Mouse (Mus musculus) cerebellum, adult 2 months (tissue): Measurements from ENCODE around the gene Fbxl18. TPM values are rescaled to one million over a fixed set of nuclear protein-coding genes. Genes with fewer than 3 reads are reported as not detected.

Source experiments
- DNase-seq, 2 experiments: peaks; one replicate each; pipeline ENCODE4 v3.0.0; 2021
- H3K27ac ChIP-seq: fragments of 200-500 bp; 2 replicates; pipeline ENCODE4 v1.5.1; 2012; ENCODE audit warnings: low read length, control low read depth, inconsistent platforms; ENCODE audit not compliant: insufficient read depth
- H3K27me3 ChIP-seq: fragments of 200-500 bp; 2 replicates; pipeline ENCODE4 v1.6.1; 2012; ENCODE audit warnings: inconsistent platforms, mild to moderate bottlenecking, low read length, moderate library complexity; ENCODE audit not compliant: control insufficient read depth, insufficient read depth
- H3K4me1 ChIP-seq: fragments of 200-500 bp; 2 replicates; pipeline ENCODE4 v1.6.1; 2011; ENCODE audit warnings: low read length; ENCODE audit not compliant: control insufficient read depth, insufficient read depth
- H3K4me3 ChIP-seq: fragments of 200-500 bp; replicated peaks from 2 replicates; pipeline ENCODE3; 2011; ENCODE audit warnings: mild to moderate bottlenecking, low read depth, low read length, control low read depth; ENCODE audit not compliant: insufficient read depth
- CTCF ChIP-seq: fragments of 200-500 bp; IDR thresholded peaks from 2 replicates; pipeline ENCODE4 v1.5.1; 2011; ENCODE audit warnings: low read depth, mild to moderate bottlenecking, control low read depth, low read length, moderate library complexity, borderline replicate concordance; ENCODE audit not compliant: insufficient read depth
- POLR2A ChIP-seq: fragments of 200-500 bp; IDR thresholded peaks from 2 replicates; pipeline ENCODE4 v1.6.1; 2011; ENCODE audit warnings: low read length, control low read depth, borderline replicate concordance; ENCODE audit not compliant: insufficient read depth
- WGBS: fragments of 180-500 bp; shearing (Covaris S2); methylation state at CpG from one replicate; pipeline ENCODE4 v1.1.7; 2018; 5-methylcytosine and 5-hydroxymethylcytosine counted together
- polyA plus RNA-seq: library from polyadenylated mRNA; depleted of rRNA; stranded (reverse); fragments of >200 nt; gene quantifications from 2 replicates; pipeline ENCODE4 v1.2.3, GENCODE M21; 2012

Fbxl18 gene
- polyA plus RNA-seq, 1 experiment: 22.3 TPM

GRCm38 (mm10) chr5:142923781-142924180 lies 28.6 kb upstream of the Fbxl18 start:
- TF ChIP-seq CTCF (no peak), POLR2A (no peak)
- Histone ChIP-seq H3K4me3 (no peak overlapping the region), H3K27ac (no peak overlapping the region), H3K27me3 (no peaks in the 10 kb centered on the region), H3K4me1 (no peaks in the 10 kb centered on the region)
- DNase-seq: no peak
- WGBS: 81% methylated on average over 3 of the region's 3 CpGs

- Histone ChIP-seq H3K27me3 (no peaks in the 10 kb centered on the region), H3K27ac (no peak overlapping the region), H3K4me3 (no peak overlapping the region), H3K4me1 (no peaks in the 10 kb centered on the region)
- DNase-seq: no peak
- TF ChIP-seq POLR2A (no peak), CTCF (no peak)
- WGBS: 80% methylated on average over 5 of the region's 5 CpGs
Observed at GRCm38 (mm10) chr5:142922251-142922650, 27.0 kb upstream of the Fbxl18 start.

GRCm38 (mm10) chr5:142921074-142921459 lies 25.8 kb upstream of the Fbxl18 start:
- no peak overlapping the region for H3K27ac ChIP-seq
- no peak overlapping the region for H3K4me3 ChIP-seq
- no peak for TF ChIP-seq CTCF
- TF ChIP-seq POLR2A: no peak
- no peaks in the 10 kb centered on the region for H3K4me1 ChIP-seq
- no peaks in the 10 kb centered on the region for H3K27me3 ChIP-seq
- 81% methylated on average over 6 of the region's 6 CpGs for WGBS
- DNase-seq: no peak

GRCm38 (mm10) chr5:142920311-142921073 lies 25.3 kb upstream of the Fbxl18 start:
- no peak for TF ChIP-seq CTCF
- no peak for TF ChIP-seq POLR2A
- no peak for DNase-seq
- no peak overlapping the region for H3K4me3 ChIP-seq
- H3K27me3 ChIP-seq: no peaks in the 10 kb centered on the region
- WGBS: 63% methylated on average over 8 of the region's 8 CpGs
- H3K27ac ChIP-seq: no peak overlapping the region
- no peaks in the 10 kb centered on the region for H3K4me1 ChIP-seq

- no peak overlapping the region for H3K4me3 ChIP-seq
Observed at GRCm38 (mm10) chr5:142917402-142917801, 22.2 kb upstream of the Fbxl18 start.

GRCm38 (mm10) chr5:142916593-142916992 lies 21.4 kb upstream of the Fbxl18 start:
- Histone ChIP-seq H3K4me1 (no peaks in the 10 kb centered on the region), H3K27me3 (no peaks in the 10 kb centered on the region), H3K27ac (no peak overlapping the region), H3K4me3 (no peak overlapping the region)
- TF ChIP-seq POLR2A (no peak), CTCF (no peak)
- no peak for DNase-seq
- WGBS: 56% methylated on average over 7 of the region's 7 CpGs

More at GRCm38 (mm10) chr5:142917402-142917801, 22.2 kb upstream of the Fbxl18 start:
- no peaks in the 10 kb centered on the region for H3K27me3 ChIP-seq
- WGBS: 93% methylated on average over 8 of the region's 8 CpGs
- no peak for DNase-seq
- H3K4me1 ChIP-seq: no peaks in the 10 kb centered on the region
- TF ChIP-seq CTCF (no peak), POLR2A (no peak)
- H3K27ac ChIP-seq: no peak overlapping the region

GRCm38 (mm10) chr5:142915231-142915630 lies 20.0 kb upstream of the Fbxl18 start:
- DNase-seq: no peak
- Histone ChIP-seq H3K4me1 (0 out of 2 replicates have a peak, but pooled peaks cover 1% of the 10 kb centered on the region), H3K27me3 (no peaks in the 10 kb centered on the region), H3K4me3 (no peak overlapping the region), H3K27ac (no peak overlapping the region)
- TF ChIP-seq POLR2A (no peak), CTCF (no peak)
- WGBS: 94% methylated on average over 11 of the region's 11 CpGs

- TF ChIP-seq CTCF (no peak), POLR2A (no peak)
- DNase-seq: no peak
- H3K27ac ChIP-seq: no peak overlapping the region
- H3K4me1 ChIP-seq: peaks cover 10% of the 10 kb centered on the region
- 83% methylated on average over 4 of the region's 4 CpGs for WGBS
- no peak overlapping the region for H3K4me3 ChIP-seq
- no peaks in the 10 kb centered on the region for H3K27me3 ChIP-seq
Observed at GRCm38 (mm10) chr5:142912739-142913138, 17.5 kb upstream of the Fbxl18 start.
